Mouse (Mus musculus) ES-E14 (cell line): ENCODE measurements at regions not wholly inside any gene's neighbourhood (a gene's known extent, or its start where the extent isn't known, plus 50 kb on each side); places are given as distances from the start of the nearest gene placed in this dataset.

Experiments
- DNase-seq: peaks from one replicate; pipeline ENCODE4 v3.0.0-alpha.2; 2013; ENCODE audit warnings: low read depth, low spot score
- H3K27ac ChIP-seq: 2 replicates; pipeline ENCODE4 v1.5.1; 2012; ENCODE audit warnings: low read depth, mild to moderate bottlenecking, low read length, moderate library complexity, mixed read lengths; ENCODE audit not compliant: poor library complexity, insufficient read depth, severe bottlenecking
- H3K36me3 ChIP-seq: 2 replicates; pipeline ENCODE4 v1.6.1; 2012; ENCODE audit warnings: mild to moderate bottlenecking, low read length, moderate library complexity, mixed read lengths; ENCODE audit not compliant: control insufficient read depth, poor library complexity, insufficient read depth, severe bottlenecking
- H3K4me1 ChIP-seq, 2 experiments: fragments of 150-350 bp in 1 of 2; sonication (generic) in 1 of 2; 2 replicates each; pipeline ENCODE4 v1.6.1; 2012; ENCODE audit warnings: low read length in 2 of 2, mild to moderate bottlenecking in 1 of 2, mixed read lengths in 1 of 2; ENCODE audit not compliant: control insufficient read depth in 2 of 2, insufficient read depth in 2 of 2, poor library complexity in 1 of 2
- H3K4me3 ChIP-seq, 2 experiments: fragments of 150-350 bp in 1 of 2; sonication (generic) in 1 of 2; 2 replicates each; pipeline ENCODE4 v1.5.1; 2012; ENCODE audit warnings: low read length in 2 of 2, low read depth in 1 of 2, mild to moderate bottlenecking in 1 of 2, mixed read lengths in 1 of 2; ENCODE audit not compliant: insufficient read depth in 1 of 2, poor library complexity in 1 of 2, severe bottlenecking in 1 of 2
- H3K9ac ChIP-seq: 2 replicates; pipeline ENCODE4 v1.6.1; 2012; ENCODE audit warnings: low read depth, mild to moderate bottlenecking, low read length, mixed read lengths; ENCODE audit not compliant: poor library complexity, insufficient read depth, severe bottlenecking
- H3K9me3 ChIP-seq: fragments of 150-350 bp; sonication (generic); 2 replicates; pipeline ENCODE4 v1.6.1; 2012; ENCODE audit warnings: low read depth, mild to moderate bottlenecking, low read length; ENCODE audit not compliant: control insufficient read depth, insufficient read depth
- CHD2 ChIP-seq: IDR thresholded peaks from 2 replicates; pipeline ENCODE4 v1.6.1; 2014; ENCODE audit warnings: mild to moderate bottlenecking, low read depth, low read length, inconsistent platforms
- HCFC1 ChIP-seq: IDR thresholded peaks from 2 replicates; pipeline ENCODE4 v1.6.1; 2012; ENCODE audit warnings: low read length, inconsistent platforms, borderline replicate concordance; ENCODE audit not compliant: insufficient read depth
- MAFK ChIP-seq: IDR thresholded peaks from 2 replicates; pipeline ENCODE4 v1.6.1; 2014; ENCODE audit warnings: mild to moderate bottlenecking, low read depth, low read length, inconsistent platforms; ENCODE audit not compliant: insufficient read depth
- ZC3H11A ChIP-seq: IDR thresholded peaks from 2 replicates; pipeline ENCODE4 v1.6.1; 2012; ENCODE audit warnings: low read depth, mild to moderate bottlenecking, inconsistent platforms, low read length, borderline replicate concordance
- ZNF384 ChIP-seq: IDR thresholded peaks from 2 replicates; pipeline ENCODE4 v1.6.1; 2012; ENCODE audit warnings: low read depth, low read length, inconsistent platforms
- in situ Hi-C, 2 experiments: fragments of 600-800 bp; cut with MboI; formaldehyde crosslinking; loops; one replicate each; pipeline ENCODE4 v1.15.1; 2025; ENCODE audit warnings: low sequenced_read_pairs in 2 of 2, inconsistent platforms in 1 of 2; ENCODE audit not compliant: unreplicated experiment in 2 of 2

DNA sequence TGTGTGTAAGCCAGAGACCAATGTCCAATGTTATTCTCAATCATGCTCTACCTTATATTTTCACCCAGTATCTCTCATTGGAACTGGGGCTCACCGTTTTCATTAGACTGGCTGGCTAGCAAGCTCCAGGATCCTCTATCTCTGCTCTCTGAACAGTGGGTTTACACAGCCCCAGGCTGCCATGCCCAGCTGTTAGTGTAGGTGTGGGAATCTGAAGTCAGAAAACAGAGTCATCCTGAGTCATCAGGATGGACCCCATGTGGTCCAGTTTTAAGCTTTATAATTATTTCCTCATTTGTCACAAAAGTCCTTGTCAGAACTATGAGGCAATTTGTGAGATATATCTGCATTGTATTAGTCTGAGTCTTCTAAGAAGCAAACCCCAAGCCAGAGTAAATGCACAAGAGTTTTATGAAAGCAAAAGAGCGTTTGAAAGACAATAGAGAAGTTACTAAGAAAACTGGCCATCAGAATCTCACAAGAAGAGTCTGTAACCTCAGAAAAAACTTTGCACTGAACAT lies 432.3 kb upstream of the Tenm4 start:
- in situ Hi-C loops = no loop called here
- no peak for DNase-seq
- Histone ChIP-seq H3K9me3 (no peaks in the 10 kb centered on the region), H3K9ac (no peak overlapping the region), H3K36me3 (no peaks in the 10 kb centered on the region), H3K4me1 (no peaks in the 10 kb centered on the region), H3K4me3 (no peak overlapping the region), H3K27ac (no peak overlapping the region)
- TF ChIP-seq CHD2 (no peak), MAFK (no peak), ZC3H11A (no peak), HCFC1 (no peak), ZNF384 (no peak)

GRCm38 (mm10) chr7:95739779-95740178 lies 431.3 kb upstream of the Tenm4 start:
- Histone ChIP-seq H3K9me3 (no peaks in the 10 kb centered on the region), H3K36me3 (no peaks in the 10 kb centered on the region), H3K27ac (no peak overlapping the region), H3K4me1 (no peaks in the 10 kb centered on the region), H3K4me3 (no peak overlapping the region), H3K9ac (no peak overlapping the region)
- TF ChIP-seq HCFC1 = no peak
- no peak for TF ChIP-seq ZNF384
- TF ChIP-seq ZC3H11A = no peak
- TF ChIP-seq CHD2 = no peak
- TF ChIP-seq MAFK = no peak
- in situ Hi-C loops = no loop called here
- DNase-seq = no peak

DNA sequence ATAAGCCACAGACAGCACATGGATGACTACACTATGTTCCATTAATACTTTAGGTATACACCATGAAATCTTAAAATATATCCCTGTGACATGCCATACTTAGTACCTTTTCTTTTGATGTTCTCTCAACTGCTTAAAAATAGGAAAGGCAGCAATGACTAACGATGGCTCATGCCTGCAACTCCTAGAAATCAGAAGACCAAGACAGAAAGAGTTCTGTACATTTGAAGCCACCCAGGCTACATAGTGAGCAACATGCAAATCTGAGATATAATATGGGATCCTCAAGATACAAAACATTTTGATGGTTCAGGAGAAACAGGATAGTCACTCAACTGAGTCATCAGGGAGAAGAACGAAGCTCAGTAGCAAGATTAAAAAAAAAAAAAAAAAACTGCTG lies 412.7 kb upstream of the Tenm4 start:
- in situ Hi-C loops = no loop called here
- H3K4me1 ChIP-seq = no peaks in the 10 kb centered on the region
- no peak overlapping the region for H3K4me3 ChIP-seq
- H3K27ac ChIP-seq = no peak overlapping the region
- no peaks in the 10 kb centered on the region for H3K9me3 ChIP-seq
- H3K36me3 ChIP-seq = no peaks in the 10 kb centered on the region
- DNase-seq = no peak
- no peak overlapping the region for H3K9ac ChIP-seq
- TF ChIP-seq ZC3H11A (no peak), MAFK (no peak), HCFC1 (no peak), CHD2 (no peak), ZNF384 (no peak)

DNA sequence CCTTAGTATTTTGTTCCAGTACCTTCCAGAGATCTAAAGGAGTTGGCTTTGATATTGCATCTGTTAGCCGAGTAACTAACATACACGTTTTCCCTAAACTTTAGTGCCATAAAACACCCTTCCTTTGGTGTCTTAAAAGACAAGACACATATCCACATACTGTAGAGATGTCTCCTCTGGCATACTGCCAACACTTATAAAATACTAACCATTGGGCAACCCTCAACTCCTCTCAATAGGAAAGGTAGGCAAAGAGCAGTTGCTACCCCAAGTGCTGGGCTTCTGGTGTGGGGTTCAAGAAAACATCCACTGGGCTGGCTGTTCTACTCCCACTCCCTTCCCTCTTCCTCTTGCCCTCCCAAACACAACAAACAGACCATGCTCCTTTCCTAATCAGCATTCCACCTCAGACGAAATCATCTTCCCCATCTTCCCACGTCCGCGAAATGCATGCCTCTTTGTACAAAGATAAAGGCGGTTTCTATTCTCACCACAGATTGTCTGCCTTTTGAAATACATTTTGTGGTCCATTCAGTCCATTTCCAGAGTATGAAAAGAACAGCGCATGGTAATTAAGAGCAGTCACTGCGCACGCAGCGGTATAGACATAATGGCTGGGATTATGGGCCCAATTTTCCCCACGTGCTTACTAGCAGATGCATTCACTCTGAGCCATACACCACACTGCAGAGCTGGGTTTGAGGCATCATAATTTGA lies 409.9 kb upstream of the Tenm4 start:
- Histone ChIP-seq H3K4me3 (no peak overlapping the region), H3K9ac (no peak overlapping the region), H3K36me3 (no peaks in the 10 kb centered on the region), H3K4me1 (no peaks in the 10 kb centered on the region), H3K9me3 (no peaks in the 10 kb centered on the region), H3K27ac (no peak overlapping the region)
- in situ Hi-C loops = no loop called here
- no peak for DNase-seq
- TF ChIP-seq HCFC1 = no peak
- no peak for TF ChIP-seq ZC3H11A
- no peak for TF ChIP-seq ZNF384
- no peak for TF ChIP-seq CHD2
- no peak for TF ChIP-seq MAFK
